Mouse (Mus musculus) adrenal gland, adult 2 months (tissue): Measurements from ENCODE around the gene Rcor2. TPM values are rescaled to one million over a fixed set of nuclear protein-coding genes. Genes with fewer than 3 reads are reported as not detected.

Experiments used
- DNase-seq: peaks from one replicate; pipeline ENCODE4 v3.0.0; 2021
- polyA plus RNA-seq: library from polyadenylated mRNA; depleted of rRNA; stranded (reverse); fragments of >200 nt; gene quantifications from 2 replicates; pipeline ENCODE4 v1.2.3, GENCODE M21; 2012
- total RNA-seq, 2 experiments: library from RNA; stranded (reverse); gene quantifications; 2 replicates each; pipeline ENCODE4 v1.2.3; 2021

Gene Rcor2
- total and polyA plus RNA-seq, 3 experiments: 1.9 to 6.3 (median 4.7) TPM

DNA sequence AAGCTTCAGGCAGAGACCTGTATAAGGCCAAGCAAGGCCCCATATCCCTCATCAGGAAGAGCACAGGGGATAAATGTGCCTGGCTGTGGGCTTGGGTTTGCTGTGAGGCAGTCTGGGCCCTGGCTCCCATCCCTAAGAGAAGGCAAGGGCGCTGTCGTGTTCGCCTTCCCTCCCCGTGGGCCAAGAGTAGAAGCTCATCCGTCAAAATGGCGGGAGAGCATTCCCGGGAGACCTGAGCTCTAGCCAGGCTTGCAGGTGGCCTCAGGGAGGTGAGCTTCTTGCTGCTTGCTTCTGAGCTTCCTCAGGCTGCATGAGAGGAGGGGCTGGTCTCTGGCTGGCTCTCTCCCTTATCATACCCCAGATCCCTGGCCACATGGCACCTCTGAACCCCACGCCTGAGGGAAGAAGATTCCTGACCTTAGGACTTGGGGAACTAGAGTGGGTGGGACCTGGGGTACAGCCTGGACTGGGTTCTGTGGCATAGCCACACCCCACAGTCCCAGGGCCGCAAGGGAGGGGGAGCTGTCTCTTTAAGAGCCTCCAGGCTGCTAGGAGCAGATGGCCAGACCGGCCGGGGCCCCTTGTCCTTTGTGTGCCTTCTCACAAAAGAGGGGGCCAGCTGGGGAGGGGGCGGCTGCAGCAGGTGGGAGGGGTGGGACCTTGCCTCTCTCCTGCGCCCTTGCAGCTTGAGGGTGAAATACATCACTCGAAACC is 1.5 kb upstream of the Rcor2 start:
- no peak for DNase-seq

DNA sequence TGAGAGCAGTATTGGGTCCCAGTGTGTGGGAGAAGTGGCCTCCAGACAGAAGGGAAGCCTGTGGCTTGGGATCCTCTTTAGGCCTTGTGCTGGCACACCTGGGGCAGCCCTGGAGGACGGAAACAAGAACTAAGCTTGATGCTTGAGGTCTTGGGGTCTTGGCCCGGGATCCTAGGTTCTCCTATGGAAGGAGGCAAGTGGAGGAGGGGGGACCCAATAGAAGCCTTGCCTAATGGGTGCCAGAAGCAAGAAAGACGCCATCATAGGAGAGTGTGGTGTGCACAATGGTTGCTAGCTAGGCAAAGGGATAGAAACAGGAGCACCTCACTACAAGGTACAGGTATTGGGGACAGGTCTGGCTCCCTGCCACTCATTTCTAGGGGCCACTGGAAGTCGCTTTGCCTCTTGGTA is 699 bp upstream of the Rcor2 start:
- DNase-seq: no peak

DNA sequence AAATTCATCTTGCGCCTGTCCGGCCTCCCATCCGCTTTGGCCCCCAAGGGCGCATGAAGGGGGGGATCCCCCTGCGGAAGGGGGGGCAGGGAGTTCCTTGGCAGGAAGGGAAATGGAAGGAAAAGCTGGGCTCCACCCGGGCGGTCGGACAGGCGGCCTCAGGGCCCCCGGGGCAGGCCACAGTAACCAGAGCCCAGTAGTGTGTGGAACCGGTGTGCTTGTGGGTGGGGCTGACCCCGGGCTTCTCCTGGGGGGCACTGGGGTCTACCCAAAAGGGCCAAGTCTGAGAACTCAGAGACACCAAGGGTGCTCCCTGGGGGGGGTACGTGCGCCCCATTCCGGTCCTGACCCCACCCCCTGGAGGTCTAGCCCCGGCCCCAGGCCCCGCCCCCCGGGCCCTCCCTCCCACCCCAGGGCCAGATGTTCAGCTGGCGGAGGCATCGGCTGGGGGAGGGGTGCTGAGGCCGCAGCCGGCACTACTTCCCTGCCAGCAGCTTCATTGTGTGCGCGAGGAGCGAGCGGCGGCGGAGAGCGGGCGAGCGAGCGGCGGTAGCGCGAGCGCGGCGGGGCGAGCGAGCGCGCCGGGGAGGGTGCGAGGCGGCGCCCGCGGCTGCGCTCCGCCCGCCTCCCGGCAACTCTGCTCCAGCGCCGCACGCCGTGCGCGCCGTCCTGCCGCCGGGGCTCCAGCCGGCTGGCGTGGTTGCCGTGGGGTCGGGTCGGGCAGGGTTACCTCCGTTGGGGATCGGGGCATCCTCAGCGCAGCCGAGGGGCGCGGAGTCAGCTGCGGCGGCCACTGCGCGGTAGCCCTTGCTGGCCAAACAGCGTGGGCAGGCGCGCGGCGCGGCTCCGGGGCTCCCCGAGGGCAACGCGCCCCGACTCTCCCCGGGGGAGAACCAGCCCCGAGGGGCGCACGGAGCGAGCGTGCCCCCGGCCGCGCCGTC is 926 bp downstream of the Rcor2 start:
- peak; percentile 89 for DNase-seq

DNA sequence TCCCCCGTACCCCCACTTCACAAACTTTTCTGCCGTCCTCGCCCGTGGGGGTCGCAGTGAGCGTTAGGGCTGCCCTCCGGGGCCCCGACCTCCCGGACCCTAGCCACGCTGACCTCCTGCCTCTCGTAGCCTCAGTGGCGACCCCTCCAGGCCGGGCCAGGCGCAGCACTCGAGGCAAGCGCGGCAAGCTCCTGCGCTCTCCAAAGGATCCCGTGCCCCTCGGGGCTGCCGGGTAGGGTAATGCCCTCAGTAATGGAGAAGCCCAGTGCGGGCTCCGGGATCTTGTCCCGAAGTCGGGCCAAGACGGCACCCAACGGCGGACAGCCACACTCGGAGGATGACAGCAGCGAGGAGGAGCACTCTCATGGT is 1.6 kb downstream of the Rcor2 start:
- DNase-seq: peak; percentile 74

- no peak for DNase-seq
Measured at GRCm38 (mm10) chr19:7269290-7270044, 2.3 kb downstream of the Rcor2 start.

DNA sequence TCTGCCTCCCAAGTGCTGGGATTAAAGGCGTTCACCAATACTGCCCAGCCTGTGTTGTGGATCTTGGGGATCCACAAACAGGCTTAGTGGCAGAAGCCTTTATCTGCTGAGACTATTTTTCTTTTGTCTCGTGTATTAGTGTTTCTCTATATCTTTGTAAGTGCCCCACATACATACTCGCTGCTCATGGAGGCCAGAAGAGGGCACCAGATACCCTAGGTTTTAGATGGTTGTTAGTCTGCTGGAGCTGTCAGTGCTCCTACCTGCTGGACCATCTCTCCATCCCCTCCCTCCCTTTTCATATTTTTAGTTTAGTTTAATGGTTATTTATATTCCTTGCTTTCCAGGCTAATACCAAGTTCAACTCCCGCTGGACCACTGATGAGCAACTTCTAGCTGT is 6.4 kb downstream of the Rcor2 start:
- DNase-seq: no peak

DNA sequence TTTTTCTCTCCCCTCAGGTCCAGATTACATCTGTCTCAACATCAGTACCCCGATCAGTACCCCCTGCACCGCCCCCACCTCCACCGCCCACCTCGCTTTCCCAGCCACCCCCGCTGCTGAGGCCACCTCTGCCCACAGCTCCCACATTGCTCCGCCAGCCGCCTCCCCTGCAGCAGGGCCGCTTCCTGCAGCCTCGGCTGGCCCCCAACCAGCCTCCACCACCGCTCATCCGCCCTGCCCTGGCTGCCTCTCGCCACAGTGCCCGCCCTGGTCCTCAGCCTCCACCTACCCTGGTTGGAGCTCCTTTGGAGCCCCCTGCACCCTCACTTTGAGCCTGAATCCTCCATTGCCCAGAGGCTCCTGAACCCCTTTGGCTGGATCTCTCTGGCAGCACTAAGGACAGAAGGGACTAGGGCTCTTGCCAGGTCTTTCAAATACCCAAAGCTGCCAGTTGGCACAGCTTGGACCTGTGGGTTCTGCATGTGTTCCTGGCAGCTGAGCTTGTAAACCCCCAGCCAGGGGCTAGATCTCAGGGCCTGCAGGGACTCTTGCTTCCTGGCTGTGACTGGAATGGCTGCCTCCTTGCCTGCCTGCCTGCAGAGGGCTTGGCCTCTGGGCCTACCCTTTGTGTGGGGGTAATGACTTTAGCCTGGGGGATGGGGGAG is 7.3 kb downstream of the Rcor2 start:
- DNase-seq: peak; percentile 59

DNA sequence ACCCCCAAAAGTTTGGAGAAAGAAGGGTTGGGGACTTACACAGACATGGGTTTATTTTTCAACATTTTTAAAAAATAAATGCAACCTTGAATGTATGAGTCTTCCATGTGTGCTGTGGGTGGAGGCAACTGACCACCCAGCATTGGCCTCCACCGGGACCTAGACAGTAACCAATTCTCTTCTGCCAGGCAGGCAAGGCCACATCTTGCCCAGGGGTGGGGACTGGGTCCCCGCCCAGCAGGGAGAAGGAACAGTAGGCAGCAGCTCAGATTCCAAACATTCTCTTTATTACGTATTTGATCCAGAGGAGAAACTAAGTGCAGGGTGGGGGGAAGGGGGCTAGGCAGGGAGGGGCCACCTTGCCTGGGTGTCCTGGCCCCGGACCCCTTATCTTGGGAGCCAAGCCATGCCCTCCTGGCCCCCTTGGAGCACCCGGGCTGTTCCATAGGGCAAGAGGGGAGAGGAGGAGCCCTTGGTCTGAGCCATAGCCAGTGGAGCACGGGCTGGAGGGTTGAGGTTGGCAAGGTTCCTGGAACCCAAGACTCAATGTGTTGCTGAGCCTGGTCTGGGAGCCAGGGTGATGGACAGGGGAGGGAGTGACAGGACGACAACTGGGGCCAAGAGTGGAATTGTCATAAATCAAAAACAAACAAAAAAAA is 8.1 kb downstream of the Rcor2 start:
- peak; percentile 72 for DNase-seq

DNA sequence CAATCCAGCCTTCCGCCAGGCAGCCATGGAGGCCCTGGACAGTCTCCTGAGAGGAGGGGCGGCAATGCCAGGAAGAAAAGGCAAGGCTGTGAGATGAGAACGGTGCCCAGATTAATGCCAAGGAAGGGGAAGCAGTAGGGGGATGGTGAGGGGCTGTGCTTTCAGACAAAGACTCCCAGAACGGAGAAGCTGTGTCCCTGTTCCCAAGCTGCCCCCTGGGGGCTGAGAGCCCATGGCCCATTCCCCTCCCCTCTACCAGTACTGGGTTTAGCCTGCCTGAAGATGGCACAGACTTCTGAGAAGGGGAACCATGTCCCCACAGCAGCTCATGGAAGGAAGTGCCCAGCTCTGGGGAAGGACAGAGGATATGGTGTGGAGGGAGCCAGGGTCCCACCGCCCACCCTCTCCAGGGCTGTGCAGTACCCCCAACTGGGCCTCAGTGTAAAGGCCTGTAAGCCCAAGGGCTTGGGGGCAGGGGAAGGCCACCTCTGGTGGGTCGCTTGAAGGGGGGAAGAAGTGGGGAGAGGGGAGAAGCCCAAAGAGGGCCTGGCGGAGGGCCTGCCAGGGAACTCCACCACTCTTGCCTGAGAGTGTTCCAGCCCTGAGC is 9.0 kb downstream of the Rcor2 start:
- DNase-seq: no peak

GRCm38 (mm10) chr19:7276796-7277195 is 9.7 kb downstream of the Rcor2 start:
- no peak for DNase-seq

DNA sequence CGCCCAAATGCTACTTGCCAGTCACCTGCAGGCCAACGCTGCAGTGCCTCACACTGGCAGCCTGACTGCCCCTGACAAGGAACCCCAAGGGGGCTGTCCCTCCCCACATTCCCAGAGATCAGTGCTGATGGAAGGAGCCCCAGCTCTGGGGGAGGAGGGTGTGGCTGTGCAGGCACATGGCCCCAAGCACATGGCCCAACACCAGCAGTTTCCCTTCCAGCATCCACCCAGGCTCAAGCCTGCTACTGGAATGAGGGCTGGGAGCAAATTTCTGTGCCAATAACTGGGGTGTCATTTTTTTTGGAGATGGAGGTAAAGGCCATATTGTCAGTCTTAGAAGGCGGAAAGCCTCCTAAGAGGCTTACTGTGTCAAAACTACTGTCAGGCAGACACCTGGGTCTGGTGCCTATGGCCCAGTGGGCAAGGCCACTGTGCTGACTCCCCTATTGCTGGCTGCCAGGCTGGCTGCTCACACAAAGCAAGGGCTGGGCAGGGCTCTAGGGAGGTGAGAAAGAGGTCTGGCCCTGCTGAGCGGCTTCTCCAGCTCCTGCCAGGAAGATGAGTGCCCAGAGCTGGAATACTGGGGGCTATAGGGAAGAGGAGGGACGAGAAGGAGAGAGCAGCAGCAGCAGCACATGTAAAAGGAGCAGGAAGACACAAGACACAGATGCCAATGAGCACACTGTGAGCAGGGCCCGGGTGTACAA is 11.2 kb downstream of the Rcor2 start:
- no peak for DNase-seq

DNA sequence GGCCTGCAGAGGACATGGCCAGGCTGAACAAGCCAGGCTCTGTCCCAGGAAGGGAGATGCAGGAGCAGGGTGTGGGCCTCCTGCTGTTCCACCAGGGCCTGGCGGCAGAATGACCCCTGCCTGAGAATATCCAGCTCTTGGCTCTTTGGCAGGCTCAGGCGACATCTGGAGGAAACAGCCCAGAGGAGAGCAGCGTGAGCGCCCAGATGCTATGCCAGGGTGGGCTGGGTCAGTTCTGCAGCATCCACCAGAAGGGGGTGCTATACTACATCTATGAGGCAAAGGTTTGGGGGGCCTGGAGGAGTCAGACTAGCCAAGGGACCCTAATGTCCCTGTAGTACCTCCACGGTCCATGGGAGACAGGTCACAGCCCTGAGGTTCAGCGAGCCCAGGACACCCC is 12.0 kb downstream of the Rcor2 start:
- peak; percentile 33 for DNase-seq

DNA sequence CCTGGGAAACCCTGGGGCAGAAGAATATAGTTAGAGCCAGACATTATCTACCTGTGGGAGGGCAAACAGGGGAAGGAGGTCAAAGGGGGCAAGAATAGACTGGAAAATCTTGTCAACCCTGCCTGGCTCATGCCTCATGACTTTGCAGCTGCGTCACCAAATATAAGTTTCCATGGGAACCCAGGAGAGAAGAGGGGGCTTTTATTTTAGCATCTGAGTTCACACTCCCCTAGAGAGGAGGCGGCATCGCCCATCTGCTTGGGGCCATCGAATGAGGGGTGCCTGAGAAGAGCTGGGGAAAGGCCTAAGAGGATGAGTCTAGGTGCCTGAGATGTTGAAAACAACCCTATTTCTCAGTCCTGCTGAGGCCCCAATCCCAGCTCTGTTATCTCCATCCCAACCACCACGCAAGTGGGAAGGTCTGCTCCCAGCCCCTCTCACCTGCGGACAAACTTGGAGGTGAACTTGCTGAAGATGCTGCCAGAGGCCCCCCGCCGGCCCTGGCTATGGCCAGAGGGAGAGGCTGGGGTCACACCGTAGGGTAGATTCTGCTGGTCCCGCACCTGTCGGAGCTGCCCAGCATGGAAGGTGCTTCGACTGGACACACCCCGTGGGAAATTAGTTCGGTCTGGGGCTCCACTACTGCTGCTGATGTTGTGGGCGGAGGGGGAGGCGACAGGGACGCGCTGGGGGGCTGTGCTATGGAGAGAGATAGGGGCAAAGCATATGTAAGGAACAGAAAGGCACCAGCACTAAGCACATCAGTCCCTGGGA is 13.6 kb downstream of the Rcor2 start:
- DNase-seq: no peak

DNA sequence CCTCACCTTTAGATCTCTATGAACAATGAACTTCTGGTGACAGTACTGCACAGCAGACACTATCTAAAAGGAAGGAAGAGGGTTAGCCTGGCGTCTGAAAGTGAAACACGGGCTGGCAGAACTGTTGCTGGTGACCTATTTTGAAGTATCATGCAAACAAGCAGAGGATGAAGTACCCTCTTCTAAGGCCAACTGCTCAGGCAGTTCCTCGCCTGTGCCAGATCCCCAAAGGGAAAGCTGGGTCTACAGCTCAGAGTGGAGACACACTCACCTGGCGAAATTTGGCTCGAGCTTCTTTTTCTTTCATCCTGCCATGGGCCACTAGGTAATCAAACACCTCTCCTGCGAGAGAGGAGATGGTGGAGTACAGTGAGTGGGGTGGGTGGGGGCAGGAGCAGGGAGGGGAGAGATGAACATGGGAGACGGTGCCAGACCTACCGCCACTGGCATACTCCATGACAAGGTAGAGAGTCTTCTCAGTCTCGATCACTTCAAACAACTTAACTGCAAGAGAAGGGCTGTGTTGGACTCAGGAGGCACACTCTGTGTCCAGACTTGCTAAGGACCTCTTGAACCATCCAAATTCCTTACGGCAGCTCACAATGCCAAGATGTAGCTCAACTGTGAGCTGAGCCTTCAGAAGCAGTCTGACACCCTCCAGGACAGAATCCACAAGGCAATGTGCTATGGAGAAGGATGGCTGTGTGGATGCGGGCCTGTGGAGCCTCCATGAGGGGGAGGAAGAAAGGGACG is 19.6 kb downstream of the Rcor2 start:
- DNase-seq: no peak

DNA sequence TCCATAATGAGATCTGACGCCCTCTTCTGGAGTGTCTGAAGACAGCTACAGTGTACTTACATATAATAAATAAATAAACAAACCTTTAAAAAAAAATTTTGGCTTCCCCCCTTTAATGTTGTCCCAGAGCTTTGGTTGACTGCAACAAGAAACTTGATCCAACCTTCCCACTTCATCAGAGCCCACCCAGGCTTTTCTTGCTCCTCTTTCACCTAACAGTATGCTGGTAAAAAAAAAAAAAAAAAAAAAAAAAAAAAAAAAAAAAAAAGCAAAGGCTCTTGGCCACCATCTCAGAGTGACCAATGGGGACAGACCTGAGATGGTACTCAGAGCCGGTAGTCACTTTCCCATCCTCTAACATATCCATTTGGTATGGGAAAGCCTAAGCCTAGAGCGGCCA is 21.2 kb downstream of the Rcor2 start:
- DNase-seq: no peak

- DNase-seq: no peak
Measured at GRCm38 (mm10) chr19:7289767-7290166, 22.6 kb downstream of the Rcor2 start.

DNA sequence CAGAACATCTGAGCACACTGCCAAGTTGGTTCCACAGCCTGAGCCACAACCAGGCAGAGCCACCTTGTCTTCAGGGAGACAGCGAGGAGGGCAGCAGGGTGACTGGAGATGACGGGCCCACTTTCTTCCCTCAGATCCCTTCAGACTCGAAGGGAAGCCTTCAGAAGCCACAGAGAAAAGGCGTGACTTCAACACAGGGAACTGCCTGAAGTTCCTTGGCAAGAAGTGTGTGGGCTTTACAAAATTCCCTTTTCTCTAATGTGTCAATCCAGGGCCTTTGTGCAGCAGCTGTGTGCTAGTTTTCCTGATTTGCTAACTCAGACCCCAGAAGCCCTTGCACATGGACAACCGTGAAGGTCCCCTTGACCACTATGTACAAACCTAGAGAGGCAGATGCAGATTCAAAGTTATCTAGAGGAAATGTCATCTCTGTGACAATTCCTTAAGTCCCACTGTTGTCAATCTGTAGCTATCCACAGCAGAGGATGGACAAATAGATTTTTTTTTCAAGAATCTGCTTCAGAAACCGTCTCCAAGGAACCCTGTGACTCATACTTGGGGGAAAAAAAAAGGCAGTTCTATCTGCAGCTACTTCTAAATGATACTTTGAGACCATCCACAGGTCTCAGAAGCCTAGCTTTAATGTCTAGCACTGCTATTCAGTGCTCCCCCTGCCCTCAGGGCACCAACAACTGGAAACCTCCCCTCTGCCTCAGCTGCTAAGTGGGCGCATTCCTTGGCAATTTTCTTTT is 25.0 kb downstream of the Rcor2 start:
- no peak for DNase-seq
